22 mouse cellular contexts compared by ENCODE assay signal in the genomic region with DNA sequence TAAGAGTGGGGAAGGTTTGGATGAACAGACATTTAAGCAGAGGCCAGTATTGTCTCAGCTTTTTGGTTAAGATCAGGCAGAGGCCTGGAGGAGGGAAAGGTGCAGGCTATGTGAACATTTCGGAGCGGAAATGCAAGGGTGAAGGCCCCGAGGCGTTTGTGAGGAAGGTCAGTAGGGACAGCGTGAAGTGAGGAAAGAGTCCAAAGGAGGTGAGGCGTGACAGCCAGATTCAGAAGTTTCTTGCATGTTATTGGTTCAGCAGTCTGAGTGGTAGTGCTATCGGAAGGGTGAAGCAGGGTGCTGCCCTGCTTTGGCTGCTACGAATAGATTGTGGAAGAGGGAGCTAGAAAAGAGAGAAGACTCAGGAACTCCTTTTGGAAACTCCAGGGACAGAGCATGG. TPM values are rescaled to one million over a fixed set of nuclear protein-coding genes. Genes with fewer than 3 reads are reported as not detected.
"Had no signal": no experiment of that assay in that cellular context is flagged by ENCODE, and none has a peak within 500 bp of the region (broad histone marks: within the 10 kb centered on the region; RNA-seq: fewer than 3 reads in every experiment).

No protein-coding gene starts in this region.

- H3K27ac ChIP-seq: layer of hippocampus, adult 2 months; limb, embryonic 10.5 days; limb, embryonic 13.5 days; liver, embryonic 14.5 days; macrophage; midbrain, embryonic 12.5 days; midbrain, embryonic 15.5 days; neural tube, embryonic 12.5 days; neural tube, embryonic 15.5 days had no signal

- H3K9ac ChIP-seq: limb, embryonic 13.5 days; liver, embryonic 14.5 days; liver, postnatal 0 days; lung, embryonic 14.5 days; midbrain, embryonic 12.5 days; midbrain, embryonic 15.5 days; neural tube, embryonic 12.5 days; neural tube, embryonic 15.5 days had no signal

- H3K36me3 ChIP-seq: limb, embryonic 10.5 days; limb, embryonic 13.5 days; midbrain, embryonic 12.5 days; midbrain, embryonic 15.5 days; neural tube, embryonic 12.5 days; neural tube, embryonic 15.5 days had no signal

- H3K4me3 ChIP-seq: layer of hippocampus, adult 2 months; limb, embryonic 10.5 days; limb, embryonic 13.5 days; midbrain, embryonic 12.5 days; midbrain, embryonic 15.5 days; neural tube, embryonic 12.5 days; neural tube, embryonic 15.5 days had no signal

- DNase-seq: layer of hippocampus, adult 9-11 months; liver; liver, postnatal 0 days; lung, embryonic 14.5 days; right cerebral cortex, adult 18-20 months; right cerebral cortex, postnatal 14 days; right cerebral cortex, postnatal 4 days; thymus, postnatal 25 days had no signal

- ATAC-seq: inflammation-experienced regulatory T-cells, adult 6 months; intestine, embryonic 16.5 days; liver, postnatal 0 days; lung, postnatal 0 days; midbrain, embryonic 15.5 days had no signal

- H3K4me1 ChIP-seq: limb, embryonic 10.5 days; limb, embryonic 13.5 days; midbrain, embryonic 12.5 days; midbrain, embryonic 15.5 days; neural tube, embryonic 15.5 days had no signal

- H3K9me3 ChIP-seq: limb, embryonic 10.5 days; limb, embryonic 13.5 days; midbrain, embryonic 12.5 days; midbrain, embryonic 15.5 days; neural tube, embryonic 12.5 days; neural tube, embryonic 15.5 days had no signal

- H3K4me2 ChIP-seq: limb, embryonic 13.5 days; lung, embryonic 14.5 days; midbrain, embryonic 12.5 days; midbrain, embryonic 15.5 days; neural tube, embryonic 12.5 days; neural tube, embryonic 15.5 days had no signal

- H3K27me3 ChIP-seq: limb, embryonic 13.5 days; midbrain, embryonic 12.5 days; midbrain, embryonic 15.5 days; neural tube, embryonic 12.5 days; neural tube, embryonic 15.5 days had no signal

RNA-seq across cellular contexts. Expression of a gene that starts 11.1 kb away (rescaled TPM):
- total RNA-seq: megakaryocyte, adult 5-6 weeks had no signal
- polyA plus RNA-seq: inflammation-experienced regulatory T-cells, adult 6 months; macrophage had no signal

RNA-seq across cellular contexts. Expression of a gene that starts 36.2 kb away (rescaled TPM):
- total RNA-seq: left cerebral cortex, postnatal 25 days; megakaryocyte, adult 5-6 weeks had no signal
- polyA plus RNA-seq: inflammation-experienced regulatory T-cells, adult 6 months; limb, embryonic 10.5 days; liver, embryonic 14.5 days; liver, postnatal 0 days; macrophage had no signal
